Mouse (Mus musculus): ENCODE measurements around the gene Klhl23. TPM values are rescaled to one million over a fixed set of nuclear protein-coding genes. Genes with fewer than 3 reads are reported as not detected.

Gene Klhl23
- 0.05 and 0.09 TPM in 2 replicates for polyA plus RNA-seq (2012)

DNA sequence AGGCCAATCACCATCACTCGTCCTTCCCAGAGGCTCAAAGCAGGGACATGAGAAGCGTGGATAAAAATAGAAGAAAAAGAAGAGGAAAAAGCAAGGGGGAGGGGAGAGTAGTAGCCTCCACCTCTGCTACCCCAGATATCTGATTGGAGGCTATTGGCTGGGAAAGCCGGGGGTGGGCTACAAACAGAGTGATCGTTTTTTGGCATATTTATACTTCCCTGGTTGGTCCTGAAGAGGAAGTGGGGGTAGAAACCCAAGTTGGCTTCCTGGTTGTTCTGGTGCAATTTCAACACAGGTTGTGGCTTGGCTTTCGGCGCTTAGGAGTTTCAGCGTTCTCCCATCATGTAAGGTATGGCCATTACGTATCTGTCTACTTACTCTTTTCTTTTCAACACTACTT is at the start of gene Klhl23:
Klhl23 (plus strand) TSS at position 234 of the 400 bp plus-strand sequence.
- Histone ChIP-seq H3K36me3 (ENCODE audit: control insufficient read depth) (peaks cover 24% of the 10 kb centered on the region), H3K27me3 (ENCODE audit: control insufficient read depth) (no peaks in the 10 kb centered on the region), H3K9me3 (ENCODE audit: control insufficient read depth, low read length) (no peaks in the 10 kb centered on the region), H3K4me3 (replicated peaks) (peak within 1 kb of the TSS; percentile 87), H3K4me1 (ENCODE audit: control insufficient read depth) (peaks cover 82% of the 10 kb centered on the region)
- TF ChIP-seq GATA1 (IDR thresholded peaks at IDR 0.05; ENCODE audit: low read length) = no peak
- TF ChIP-seq TAL1 (IDR thresholded peaks at IDR 0.05; ENCODE audit: low read length) = no peak

DNA sequence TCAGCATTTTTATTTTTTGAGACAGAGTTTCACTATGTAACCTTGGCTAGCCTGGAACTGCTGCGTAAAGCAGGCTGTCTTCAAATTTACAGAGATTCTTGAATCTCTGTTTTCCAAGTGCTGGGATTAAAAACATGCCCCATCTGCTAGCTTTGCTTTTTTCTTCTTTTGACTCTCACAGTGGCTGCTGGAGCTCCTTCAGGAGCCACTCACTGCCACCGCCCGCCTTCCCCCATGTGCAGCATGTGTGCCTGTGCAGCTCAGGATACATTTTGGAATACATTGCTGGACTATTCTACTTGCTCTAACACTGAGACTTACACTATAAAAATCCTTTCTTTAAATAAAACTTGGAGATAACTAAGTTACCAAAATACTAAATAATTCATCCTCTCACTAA is 48.4 kb upstream of the Klhl23 start:
- Histone ChIP-seq H3K36me3 (ENCODE audit: control insufficient read depth) (no peaks in the 10 kb centered on the region), H3K4me1 (ENCODE audit: control insufficient read depth) (no peaks in the 10 kb centered on the region), H3K27me3 (ENCODE audit: control insufficient read depth) (no peaks in the 10 kb centered on the region), H3K4me3 (replicated peaks) (no peak overlapping the region), H3K9me3 (ENCODE audit: control insufficient read depth, low read length) (no peaks in the 10 kb centered on the region)
- TF ChIP-seq TAL1 (IDR thresholded peaks at IDR 0.05; ENCODE audit: low read length) (no peak), GATA1 (IDR thresholded peaks at IDR 0.05; ENCODE audit: low read length) (no peak)

DNA sequence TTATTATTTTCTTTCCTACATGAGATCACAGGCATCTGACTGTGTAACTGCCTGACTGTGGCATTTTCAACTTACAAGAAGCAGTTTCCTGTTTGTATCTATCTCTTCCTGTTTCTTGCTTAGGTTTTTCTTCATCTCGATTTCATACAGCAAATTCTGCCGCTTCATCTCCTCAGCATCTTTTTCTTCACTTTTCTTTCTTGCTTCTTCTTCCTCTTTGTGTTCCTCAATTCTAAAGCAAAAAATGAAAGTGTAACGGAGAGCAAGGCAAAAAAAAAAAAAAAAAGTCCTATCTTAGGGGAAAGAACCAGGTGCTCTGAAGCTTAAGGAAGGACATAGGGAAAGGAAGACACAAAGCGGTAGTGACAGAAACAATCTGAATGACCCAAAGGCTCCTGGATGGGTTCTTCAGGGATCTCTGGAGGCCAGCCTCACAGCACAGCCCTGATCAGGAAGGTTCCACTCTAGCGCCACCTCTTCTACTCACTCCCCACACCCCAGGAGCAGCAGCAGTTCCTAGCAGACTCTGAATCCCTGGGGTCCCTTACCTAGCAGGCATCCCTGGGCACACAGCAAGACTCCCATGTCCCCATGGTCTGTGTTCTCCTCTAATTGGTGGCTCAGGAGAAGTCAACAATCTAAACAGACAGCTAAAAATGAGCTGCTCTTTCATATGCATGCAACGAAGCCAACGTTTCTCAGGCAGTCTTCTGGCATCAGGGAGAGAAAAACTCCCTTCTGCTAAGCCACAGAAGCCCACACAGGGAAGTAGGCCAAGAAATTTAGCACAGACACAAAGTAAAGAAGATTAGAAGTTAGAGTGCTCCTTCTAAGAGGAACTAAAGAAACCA is 43.5 kb upstream of the Klhl23 start:
- TF ChIP-seq TAL1 (IDR thresholded peaks at IDR 0.05; ENCODE audit: low read length) = no peak
- no peak overlapping the region for H3K4me3 ChIP-seq (replicated peaks)
- no peaks in the 10 kb centered on the region for H3K9me3 ChIP-seq (ENCODE audit: control insufficient read depth, low read length)
- no peaks in the 10 kb centered on the region for H3K4me1 ChIP-seq (ENCODE audit: control insufficient read depth)
- H3K27me3 ChIP-seq (ENCODE audit: control insufficient read depth) = no peaks in the 10 kb centered on the region
- no peaks in the 10 kb centered on the region for H3K36me3 ChIP-seq (ENCODE audit: control insufficient read depth)

DNA sequence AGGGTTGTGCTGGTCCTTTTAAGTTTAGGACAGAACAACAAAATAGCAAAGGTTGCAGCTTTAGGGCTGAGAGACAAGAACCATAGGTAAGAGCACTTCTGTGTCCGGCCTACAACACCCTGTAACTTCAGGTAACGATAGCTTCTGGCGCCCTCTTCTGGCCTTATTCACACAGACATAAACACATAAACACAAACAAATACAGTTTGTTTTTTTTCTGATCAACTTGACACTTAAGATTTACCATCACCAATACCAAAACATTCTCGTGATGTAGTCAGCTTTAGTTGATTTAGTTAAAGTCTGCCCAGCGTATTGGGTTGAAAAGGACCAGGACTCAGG is 42.9 kb upstream of the Klhl23 start:
- TF ChIP-seq GATA1 (IDR thresholded peaks at IDR 0.05; ENCODE audit: low read length) = no peak
- no peak for TF ChIP-seq TAL1 (IDR thresholded peaks at IDR 0.05; ENCODE audit: low read length)

DNA sequence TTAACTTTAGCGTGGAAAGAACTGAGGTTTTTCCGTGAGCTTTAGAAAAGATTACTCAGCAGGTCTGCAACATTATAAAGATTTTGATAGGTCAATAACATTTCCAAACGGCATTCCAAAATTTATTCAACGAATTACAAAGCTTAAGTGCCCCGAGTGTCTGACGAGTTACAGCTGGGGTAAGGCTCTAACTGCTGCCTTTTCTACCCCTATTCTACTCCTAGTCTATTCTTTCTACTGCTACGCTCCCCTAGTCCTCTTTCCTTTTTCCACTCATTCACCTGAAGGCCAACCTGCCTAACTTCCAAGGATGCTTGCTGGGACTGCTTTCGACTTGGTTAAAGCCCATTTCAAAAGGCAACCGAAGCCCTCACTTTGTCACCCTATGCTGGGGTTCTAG is 32.8 kb upstream of the Klhl23 start:
- peaks cover 20% of the 10 kb centered on the region for H3K4me1 ChIP-seq (ENCODE audit: control insufficient read depth)
- TF ChIP-seq TAL1 (IDR thresholded peaks at IDR 0.05; ENCODE audit: low read length) = no peak
- TF ChIP-seq GATA1 (IDR thresholded peaks at IDR 0.05; ENCODE audit: low read length) = no peak
- H3K27me3 ChIP-seq (ENCODE audit: control insufficient read depth) = no peaks in the 10 kb centered on the region
- H3K4me3 ChIP-seq (replicated peaks) = peak overlapping the region; percentile 91
- H3K36me3 ChIP-seq (ENCODE audit: control insufficient read depth) = peaks cover 20% of the 10 kb centered on the region
- H3K9me3 ChIP-seq (ENCODE audit: control insufficient read depth, low read length) = no peaks in the 10 kb centered on the region

More for the DNA sequence above, 42.9 kb upstream of the Klhl23 start:
- H3K9me3 ChIP-seq (ENCODE audit: control insufficient read depth, low read length) = no peaks in the 10 kb centered on the region
- H3K36me3 ChIP-seq (ENCODE audit: control insufficient read depth) = no peaks in the 10 kb centered on the region
- no peaks in the 10 kb centered on the region for H3K4me1 ChIP-seq (ENCODE audit: control insufficient read depth)
- H3K4me3 ChIP-seq (replicated peaks) = no peak overlapping the region
- no peaks in the 10 kb centered on the region for H3K27me3 ChIP-seq (ENCODE audit: control insufficient read depth)

DNA sequence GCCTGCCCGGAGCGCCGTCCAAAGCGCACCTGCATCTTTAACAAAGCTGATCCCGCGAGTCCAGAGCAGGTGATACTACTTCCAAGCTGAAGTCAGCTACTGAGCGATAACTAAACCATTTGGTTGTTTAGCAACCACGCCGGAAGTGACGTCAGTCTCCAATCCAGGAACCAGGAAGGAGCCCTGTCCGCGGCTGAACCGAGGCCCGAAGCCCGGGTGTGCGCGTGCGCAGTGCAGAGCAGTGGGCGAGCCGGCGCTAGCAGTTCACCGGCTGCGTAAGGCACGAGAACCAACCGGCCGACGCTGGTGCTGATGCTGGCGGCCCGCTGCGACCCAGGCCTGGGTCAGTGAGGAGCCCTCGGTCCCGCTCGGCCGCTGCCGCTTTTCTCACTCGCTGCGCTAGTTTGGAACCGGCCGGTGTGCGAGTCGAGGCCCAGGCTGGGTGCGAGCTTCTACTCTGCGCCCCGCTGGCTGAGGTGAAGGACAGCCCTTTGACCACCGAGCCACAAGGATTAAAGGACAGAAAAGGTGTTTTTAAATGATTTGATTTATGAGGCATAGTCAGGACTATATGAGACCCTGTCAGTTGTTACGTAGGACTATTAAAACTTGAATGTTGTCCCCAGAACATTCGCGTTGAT is 32.2 kb upstream of the Klhl23 start, which contains the start of the genes Ccdc173 and Phospho2:
Ccdc173 (minus strand) TSS at position 147 of the 641 bp plus-strand sequence.
Phospho2 (plus strand) TSS at position 195 of the 641 bp plus-strand sequence.
- Histone ChIP-seq H3K27me3 (ENCODE audit: control insufficient read depth) (no peaks in the 10 kb centered on the region), H3K4me3 (replicated peaks) (peak within 1 kb of the TSS; percentile 91), H3K9me3 (ENCODE audit: control insufficient read depth, low read length) (no peaks in the 10 kb centered on the region), H3K4me1 (ENCODE audit: control insufficient read depth) (peaks cover 20% of the 10 kb centered on the region), H3K36me3 (ENCODE audit: control insufficient read depth) (peaks cover 22% of the 10 kb centered on the region)
- TF ChIP-seq TAL1 (IDR thresholded peaks at IDR 0.05; ENCODE audit: low read length) (no peak), GATA1 (IDR thresholded peaks at IDR 0.05; ENCODE audit: low read length) (peak; percentile 15; the same call in 1 of the 2 replicates)

DNA sequence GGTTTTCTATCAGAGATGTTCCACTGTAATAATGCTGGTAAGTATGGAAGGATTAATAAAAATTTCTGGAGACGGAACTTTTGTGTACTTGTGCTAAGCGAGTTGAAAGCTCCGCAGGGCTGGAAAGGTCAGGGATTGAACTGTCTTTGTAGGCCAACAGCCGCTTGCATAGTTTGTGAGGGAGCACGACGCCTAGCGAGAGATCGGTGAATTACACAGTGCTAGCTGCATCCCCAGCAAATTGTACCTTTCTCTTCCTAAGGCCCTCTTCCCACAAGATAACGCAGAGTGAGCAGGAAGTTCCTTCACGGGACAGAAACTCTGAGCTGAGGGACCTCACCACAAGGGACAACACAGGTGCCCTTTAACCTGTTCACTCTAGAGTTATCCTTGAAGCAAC is 31.5 kb upstream of the Klhl23 start:
- H3K4me3 ChIP-seq (replicated peaks) = peak overlapping the region; percentile 91
- no peaks in the 10 kb centered on the region for H3K9me3 ChIP-seq (ENCODE audit: control insufficient read depth, low read length)
- TF ChIP-seq TAL1 (IDR thresholded peaks at IDR 0.05; ENCODE audit: low read length) = no peak
- TF ChIP-seq GATA1 (IDR thresholded peaks at IDR 0.05; ENCODE audit: low read length) = peak; percentile 15; the same call in 1 of the 2 replicates
- H3K27me3 ChIP-seq (ENCODE audit: control insufficient read depth) = no peaks in the 10 kb centered on the region
- peaks cover 20% of the 10 kb centered on the region for H3K4me1 ChIP-seq (ENCODE audit: control insufficient read depth)
- peaks cover 29% of the 10 kb centered on the region for H3K36me3 ChIP-seq (ENCODE audit: control insufficient read depth)

DNA sequence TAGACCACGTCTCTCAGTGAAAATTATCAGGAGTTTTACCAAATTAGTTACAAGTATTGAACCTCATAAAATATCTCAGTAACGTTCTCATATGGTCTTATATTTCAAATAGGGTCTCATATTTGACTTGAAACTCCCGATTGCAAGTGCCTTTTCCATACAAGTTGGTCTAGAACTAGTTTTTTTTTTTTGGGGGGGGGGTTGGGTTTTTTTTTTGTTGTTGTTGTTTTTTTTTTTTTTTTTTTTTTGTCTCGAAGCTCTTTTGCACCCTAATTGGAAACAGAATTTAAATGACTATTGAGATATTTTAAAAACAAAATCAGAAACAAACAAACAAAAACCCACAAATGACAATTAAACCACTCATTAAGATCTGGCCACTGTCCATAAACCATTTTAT is 31.0 kb upstream of the Klhl23 start:
- Histone ChIP-seq H3K9me3 (ENCODE audit: control insufficient read depth, low read length) (no peaks in the 10 kb centered on the region), H3K27me3 (ENCODE audit: control insufficient read depth) (no peaks in the 10 kb centered on the region), H3K4me3 (replicated peaks) (peak overlapping the region; percentile 91), H3K4me1 (ENCODE audit: control insufficient read depth) (peaks cover 20% of the 10 kb centered on the region), H3K36me3 (ENCODE audit: control insufficient read depth) (peaks cover 33% of the 10 kb centered on the region)
- TF ChIP-seq TAL1 (IDR thresholded peaks at IDR 0.05; ENCODE audit: low read length) = no peak
- TF ChIP-seq GATA1 (IDR thresholded peaks at IDR 0.05; ENCODE audit: low read length) = no peak

DNA sequence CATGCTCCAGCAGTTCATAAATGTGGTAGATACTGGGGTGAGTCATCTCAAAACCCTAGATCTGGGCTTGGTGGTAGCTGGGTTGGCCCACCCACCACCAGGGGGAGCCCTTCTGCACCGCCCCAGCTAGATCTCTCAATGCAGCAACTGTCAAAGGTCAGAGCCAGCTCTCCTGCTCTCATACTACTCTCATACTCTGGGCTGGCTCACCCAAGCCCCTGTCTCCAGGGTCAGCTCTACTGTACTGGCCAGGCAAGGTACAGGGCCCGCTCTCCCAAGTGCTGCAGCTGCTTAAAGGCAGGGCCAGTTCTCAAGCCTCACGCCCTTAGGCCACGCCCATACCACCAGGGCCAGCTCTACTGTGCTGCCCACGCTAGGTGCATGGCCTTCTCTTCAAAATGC is 18.8 kb upstream of the Klhl23 start:
- Histone ChIP-seq H3K36me3 (ENCODE audit: control insufficient read depth) (peaks cover under 1% of the 10 kb centered on the region), H3K4me1 (ENCODE audit: control insufficient read depth) (peaks cover 28% of the 10 kb centered on the region), H3K4me3 (replicated peaks) (peak overlapping the region; percentile 53), H3K27me3 (ENCODE audit: control insufficient read depth) (no peaks in the 10 kb centered on the region), H3K9me3 (ENCODE audit: control insufficient read depth, low read length) (no peaks in the 10 kb centered on the region)
- no peak for TF ChIP-seq GATA1 (IDR thresholded peaks at IDR 0.05; ENCODE audit: low read length)
- no peak for TF ChIP-seq TAL1 (IDR thresholded peaks at IDR 0.05; ENCODE audit: low read length)

All from erythroblast, embryonic 14.5 days (primary cell).